Mouse (Mus musculus) cerebellum, adult 2 months (tissue): ENCODE data around the gene Adgrg1. TPM values are rescaled to one million over a fixed set of nuclear protein-coding genes. Genes with fewer than 3 reads are reported as not detected.

Source experiments
- DNase-seq, 2 experiments: peaks; one replicate each; pipeline ENCODE4 v3.0.0; 2021
- H3K27ac ChIP-seq: fragments of 200-500 bp; 2 replicates; pipeline ENCODE4 v1.5.1; 2012; ENCODE audit warnings: low read length, control low read depth, inconsistent platforms; ENCODE audit not compliant: insufficient read depth
- H3K27me3 ChIP-seq: fragments of 200-500 bp; 2 replicates; pipeline ENCODE4 v1.6.1; 2012; ENCODE audit warnings: inconsistent platforms, mild to moderate bottlenecking, low read length, moderate library complexity; ENCODE audit not compliant: control insufficient read depth, insufficient read depth
- H3K4me1 ChIP-seq: fragments of 200-500 bp; 2 replicates; pipeline ENCODE4 v1.6.1; 2011; ENCODE audit warnings: low read length; ENCODE audit not compliant: control insufficient read depth, insufficient read depth
- H3K4me3 ChIP-seq: fragments of 200-500 bp; replicated peaks from 2 replicates; pipeline ENCODE3; 2011; ENCODE audit warnings: mild to moderate bottlenecking, low read depth, low read length, control low read depth; ENCODE audit not compliant: insufficient read depth
- CTCF ChIP-seq: fragments of 200-500 bp; IDR thresholded peaks from 2 replicates; pipeline ENCODE4 v1.5.1; 2011; ENCODE audit warnings: low read depth, mild to moderate bottlenecking, control low read depth, low read length, moderate library complexity, borderline replicate concordance; ENCODE audit not compliant: insufficient read depth
- POLR2A ChIP-seq: fragments of 200-500 bp; IDR thresholded peaks from 2 replicates; pipeline ENCODE4 v1.6.1; 2011; ENCODE audit warnings: low read length, control low read depth, borderline replicate concordance; ENCODE audit not compliant: insufficient read depth
- WGBS: fragments of 180-500 bp; shearing (Covaris S2); methylation state at CpG from one replicate; pipeline ENCODE4 v1.1.7; 2018; 5-methylcytosine and 5-hydroxymethylcytosine counted together
- polyA plus RNA-seq: library from polyadenylated mRNA; depleted of rRNA; stranded (reverse); fragments of >200 nt; gene quantifications from 2 replicates; pipeline ENCODE4 v1.2.3, GENCODE M21; 2012; rRNA removed

Gene Adgrg1
- polyA plus RNA-seq = 75.8 and 79.1 TPM in 2 replicates

- no peaks in the 10 kb centered on the region for H3K27me3 ChIP-seq
- no peak within 1 kb of the TSS for H3K27ac ChIP-seq
- H3K4me3 ChIP-seq = no peak within 1 kb of the TSS
- 61% methylated on average over 7 of the region's 7 CpGs for WGBS
- TF ChIP-seq POLR2A (no peak), CTCF (no peak)
- no peaks in the 10 kb centered on the region for H3K4me1 ChIP-seq
- DNase-seq = no peak
These were observed at the start of gene Adgrg1 for GRCm38 (mm10) chr8:94974467-94975165. Adgrg1 (plus strand) TSS chr8:94974751.

GRCm38 (mm10) chr8:94928227-94928626, 46.3 kb upstream of the Adgrg1 start:
- WGBS = 92% methylated on average over 3 of the region's 3 CpGs
- Histone ChIP-seq H3K27me3 (no peaks in the 10 kb centered on the region), H3K4me1 (no peaks in the 10 kb centered on the region), H3K4me3 (no peak overlapping the region), H3K27ac (no peak overlapping the region)
- DNase-seq = no peak
- TF ChIP-seq POLR2A (no peak), CTCF (no peak)

GRCm38 (mm10) chr8:94933918-94934317, 40.6 kb upstream of the Adgrg1 start:
- H3K27me3 ChIP-seq = no peaks in the 10 kb centered on the region
- no peak overlapping the region for H3K4me3 ChIP-seq
- TF ChIP-seq POLR2A (no peak), CTCF (no peak)
- H3K27ac ChIP-seq = no peak overlapping the region
- no peaks in the 10 kb centered on the region for H3K4me1 ChIP-seq
- 75% methylated on average over 5 of the region's 5 CpGs for WGBS
- DNase-seq = no peak

GRCm38 (mm10) chr8:94935172-94935571, 39.4 kb upstream of the Adgrg1 start:
- DNase-seq = no peak
- WGBS = 88% methylated on average over 3 of the region's 3 CpGs
- H3K4me3 ChIP-seq = no peak overlapping the region
- no peaks in the 10 kb centered on the region for H3K27me3 ChIP-seq
- H3K4me1 ChIP-seq = no peaks in the 10 kb centered on the region
- H3K27ac ChIP-seq = no peak overlapping the region
- TF ChIP-seq POLR2A = no peak
- TF ChIP-seq CTCF = no peak

GRCm38 (mm10) chr8:94942566-94942965, 32.0 kb upstream of the Adgrg1 start:
- Histone ChIP-seq H3K4me3 (no peak overlapping the region), H3K27ac (no peak overlapping the region), H3K27me3 (no peaks in the 10 kb centered on the region), H3K4me1 (no peaks in the 10 kb centered on the region)
- DNase-seq = peak; percentile 14 to 43
- 21% methylated on average over 6 of the region's 6 CpGs for WGBS
- TF ChIP-seq POLR2A (no peak), CTCF (peak; percentile 74)

GRCm38 (mm10) chr8:94945185-94945584, 29.4 kb upstream of the Adgrg1 start:
- Histone ChIP-seq H3K27ac (no peak overlapping the region), H3K4me3 (no peak overlapping the region), H3K4me1 (no peaks in the 10 kb centered on the region), H3K27me3 (no peaks in the 10 kb centered on the region)
- no peak for DNase-seq
- TF ChIP-seq CTCF = no peak
- WGBS = 37% methylated on average over 6 of the region's 6 CpGs

- Histone ChIP-seq H3K4me3 (no peak overlapping the region), H3K27ac (no peak overlapping the region), H3K27me3 (no peaks in the 10 kb centered on the region), H3K4me1 (no peaks in the 10 kb centered on the region)
- no peak for TF ChIP-seq POLR2A
- no peak for TF ChIP-seq CTCF
- WGBS = 57% methylated on average over 4 of the region's 4 CpGs
- no peak for DNase-seq
These were observed 26.1 kb upstream of the Adgrg1 start for GRCm38 (mm10) chr8:94948421-94948820.

- DNase-seq = no peak
- no peak overlapping the region for H3K4me3 ChIP-seq
- TF ChIP-seq CTCF (no peak), POLR2A (no peak)
- H3K27me3 ChIP-seq = no peaks in the 10 kb centered on the region
- 87% methylated on average over 4 of the region's 4 CpGs for WGBS
- no peak overlapping the region for H3K27ac ChIP-seq
- H3K4me1 ChIP-seq = no peaks in the 10 kb centered on the region
These were observed 25.5 kb upstream of the Adgrg1 start for GRCm38 (mm10) chr8:94949010-94949409.
